ENCODE assay signal across 16 mouse cellular contexts in genomic region chr6:87248226-87248834, GRCm38 (mm10).
DNase-seq lines count a peak whose midpoint lies in the region; ATAC-seq and TF ChIP-seq lines count a peak whose summit lies in the region.
"Had no signal": no experiment of that assay in that cellular context is flagged by ENCODE, and none has a peak within 500 bp of the region (broad histone marks: within the 10 kb centered on the region; RNA-seq: fewer than 3 reads in every experiment).

No protein-coding gene starts in this region.

- ATAC-seq in kidney, postnatal 0 days (replicated peaks; ENCODE audit: low FRiP score, low read depth): 0 out of 2 replicates have a peak, but pooled peaks have one; percentile 13
- ATAC-seq in common myeloid progenitor, adult 5-6 weeks (replicated peaks; ENCODE audit: low read depth, poor library complexity, severe bottlenecking): peak; percentile 62
- no peak for ATAC-seq in stomach, embryonic 16.5 days (ENCODE audit: insufficient read depth, low FRiP score)
- ATAC-seq: forebrain, embryonic 15.5 days; Patski had no signal

- TF ChIP-seq POLR2A in embryonic fibroblast, embryonic 13.5 days (IDR thresholded peaks at IDR 0.05; ENCODE audit: low read depth, low read length): no peak

- no peaks in the 10 kb centered on the region for H3K27me3 ChIP-seq in kidney, postnatal 0 days (ENCODE audit: insufficient read depth, low read length)
- H3K27me3 ChIP-seq in stomach, embryonic 16.5 days (ENCODE audit: control insufficient read depth, insufficient read depth, low read length): no peaks in the 10 kb centered on the region
- H3K27me3 ChIP-seq: forebrain, embryonic 15.5 days; Patski had no signal

- no peak for TF ChIP-seq CTCF in kidney, postnatal 0 days (IDR thresholded peaks at IDR 0.05; ENCODE audit: low read depth)
- TF ChIP-seq CTCF in embryonic fibroblast, embryonic 13.5 days (IDR thresholded peaks at IDR 0.05; ENCODE audit: borderline replicate concordance, insufficient read depth, low read length): no peak

- 48% methylated on average over 9 of the region's 9 CpGs for WGBS in kidney, postnatal 0 days
- WGBS in stomach, embryonic 16.5 days: 54% methylated on average over 9 of the region's 9 CpGs

- no peak overlapping the region for H3K4me3 ChIP-seq in kidney, postnatal 0 days (replicated peaks; ENCODE audit: low read depth, low read length)
- no peak overlapping the region for H3K4me3 ChIP-seq in embryonic fibroblast, embryonic 13.5 days (ENCODE audit: insufficient read depth, low read length)
- H3K4me3 ChIP-seq in stomach, embryonic 16.5 days (replicated peaks; ENCODE audit: low read length): no peak overlapping the region
- H3K4me3 ChIP-seq: forebrain, embryonic 15.5 days had no signal

- H3K4me2 ChIP-seq in kidney, postnatal 0 days (ENCODE audit: low read length): no peak overlapping the region
- no peak overlapping the region for H3K4me2 ChIP-seq in stomach, embryonic 16.5 days (ENCODE audit: low read depth, low read length)
- H3K4me2 ChIP-seq: forebrain, embryonic 15.5 days had no signal

- H3K9ac ChIP-seq in kidney, postnatal 0 days (ENCODE audit: low read depth, low read length): no peak overlapping the region
- H3K9ac ChIP-seq in stomach, embryonic 16.5 days (ENCODE audit: low read length): no peak overlapping the region
- H3K9ac ChIP-seq: forebrain, embryonic 15.5 days had no signal

- no peak for DNase-seq in kidney, postnatal 0 days (ENCODE audit: low spot score)
- no peak for DNase-seq in kidney, adult 18-20 months
- no peak for DNase-seq in layer of hippocampus, adult 18-20 months (ENCODE audit: low spot score in 2 of 2)
- no peak for DNase-seq in adrenal gland, adult 18-20 months (ENCODE audit: low spot score in 2 of 2)
- DNase-seq: adrenal gland, postnatal 25 days; cerebellum, adult 11 months; cerebellum, postnatal 25 days; gastrocnemius, postnatal 25 days; kidney, postnatal 25 days; lung, postnatal 36 days; retina, postnatal 1 day had no signal

- H3K4me1 ChIP-seq in kidney, postnatal 0 days (replicated peaks; ENCODE audit: insufficient read depth, low read length): peaks cover 4% of the 10 kb centered on the region; the same call in 1 of the 2 replicates
- no peaks in the 10 kb centered on the region for H3K4me1 ChIP-seq in embryonic fibroblast, embryonic 13.5 days (ENCODE audit: control insufficient read depth, insufficient read depth, low read length)
- H3K4me1 ChIP-seq in stomach, embryonic 16.5 days (ENCODE audit: control insufficient read depth, insufficient read depth, low read length): 0 out of 2 replicates have a peak, but pooled peaks cover 3% of the 10 kb centered on the region

- no peak overlapping the region for H3K27ac ChIP-seq in kidney, postnatal 0 days
- peak overlapping the region; percentile 3; the same call in 1 of the 2 replicates for H3K27ac ChIP-seq in embryonic fibroblast, embryonic 13.5 days (ENCODE audit: insufficient read depth, low read length)
- peak overlapping the region; percentile 26; the same call in 1 of the 2 replicates for H3K27ac ChIP-seq in stomach, embryonic 16.5 days (ENCODE audit: low read length)
- H3K27ac ChIP-seq: forebrain, embryonic 15.5 days had no signal

- no peaks in the 10 kb centered on the region for H3K9me3 ChIP-seq in kidney, postnatal 0 days (replicated peaks; ENCODE audit: low read length)
- no peaks in the 10 kb centered on the region for H3K9me3 ChIP-seq in stomach, embryonic 16.5 days (replicated peaks; ENCODE audit: control insufficient read depth, low read length)
- H3K9me3 ChIP-seq: forebrain, embryonic 15.5 days had no signal

- H3K36me3 ChIP-seq in kidney, postnatal 0 days (ENCODE audit: insufficient read depth, low read length): no peaks in the 10 kb centered on the region
- H3K36me3 ChIP-seq in stomach, embryonic 16.5 days (ENCODE audit: control insufficient read depth, insufficient read depth, low read length): 0 out of 2 replicates have a peak, but pooled peaks cover 2% of the 10 kb centered on the region
- H3K36me3 ChIP-seq: forebrain, embryonic 15.5 days had no signal
